Mouse (Mus musculus): ENCODE measurements around the gene Tmem178b. TPM values are rescaled to one million over a fixed set of nuclear protein-coding genes. Genes with fewer than 3 reads are reported as not detected.

Gene Tmem178b
- total RNA-seq, 1 experiment: 0.04 TPM

- no peak for TF ChIP-seq CHD2 (IDR thresholded peaks at IDR 0.05; ENCODE audit: low read depth, low read length)
- TF ChIP-seq ZC3H11A (IDR thresholded peaks at IDR 0.05; ENCODE audit: borderline replicate concordance, low read depth, low read length): no peak
- TF ChIP-seq MAFK (IDR thresholded peaks at IDR 0.05; ENCODE audit: insufficient read depth, low read depth, low read length): no peak
- no peak for TF ChIP-seq ZNF384 (IDR thresholded peaks at IDR 0.05; ENCODE audit: low read depth, low read length)
- no peak for TF ChIP-seq HCFC1 (IDR thresholded peaks at IDR 0.05; ENCODE audit: borderline replicate concordance, insufficient read depth, low read length)
- in situ Hi-C loops (cut with MboI; ENCODE audit: low sequenced_read_pairs in 2 of 2, unreplicated experiment in 2 of 2): no loop called here
- no peaks in the 10 kb centered on the region for H3K36me3 ChIP-seq (ENCODE audit: control insufficient read depth, insufficient read depth, low read length, poor library complexity, severe bottlenecking)
- no peaks in the 10 kb centered on the region for H3K4me1 ChIP-seq (ENCODE audit: control insufficient read depth in 2 of 2, insufficient read depth in 2 of 2, low read length in 2 of 2, poor library complexity in 1 of 2)
- H3K9me3 ChIP-seq (ENCODE audit: control insufficient read depth, insufficient read depth, low read depth, low read length): no peaks in the 10 kb centered on the region
- DNase-seq (ENCODE audit: low read depth, low spot score): no peak
- H3K9ac ChIP-seq (ENCODE audit: insufficient read depth, low read depth, low read length, poor library complexity, severe bottlenecking): no peak overlapping the region
- no peak overlapping the region for H3K27ac ChIP-seq (ENCODE audit: insufficient read depth, low read depth, low read length, poor library complexity, severe bottlenecking)
- no peak overlapping the region for H3K4me3 ChIP-seq (ENCODE audit: insufficient read depth in 1 of 2, low read depth in 1 of 2, low read length in 2 of 2, poor library complexity in 1 of 2, severe bottlenecking in 1 of 2)
Measured at GRCm38 (mm10) chr6:39945670-39946440, 72.8 kb downstream of the Tmem178b start.

- TF ChIP-seq ZC3H11A (IDR thresholded peaks at IDR 0.05; ENCODE audit: borderline replicate concordance, low read depth, low read length): no peak
- no peak for TF ChIP-seq CHD2 (IDR thresholded peaks at IDR 0.05; ENCODE audit: low read depth, low read length)
- TF ChIP-seq HCFC1 (IDR thresholded peaks at IDR 0.05; ENCODE audit: borderline replicate concordance, insufficient read depth, low read length): no peak
- no peak for TF ChIP-seq ZNF384 (IDR thresholded peaks at IDR 0.05; ENCODE audit: low read depth, low read length)
- no peak for TF ChIP-seq MAFK (IDR thresholded peaks at IDR 0.05; ENCODE audit: insufficient read depth, low read depth, low read length)
- H3K27ac ChIP-seq (ENCODE audit: insufficient read depth, low read depth, low read length, poor library complexity, severe bottlenecking): no peak overlapping the region
Measured at GRCm38 (mm10) chr6:39946601-39947000, 73.5 kb downstream of the Tmem178b start.

GRCm38 (mm10) chr6:39953951-39954350 lies 80.9 kb downstream of the Tmem178b start:
- no peak overlapping the region for H3K27ac ChIP-seq (ENCODE audit: insufficient read depth, low read depth, low read length, poor library complexity, severe bottlenecking)
- H3K9ac ChIP-seq (ENCODE audit: insufficient read depth, low read depth, low read length, poor library complexity, severe bottlenecking): no peak overlapping the region
- no peaks in the 10 kb centered on the region for H3K9me3 ChIP-seq (ENCODE audit: control insufficient read depth, insufficient read depth, low read depth, low read length)
- H3K4me1 ChIP-seq (ENCODE audit: control insufficient read depth in 2 of 2, insufficient read depth in 2 of 2, low read length in 2 of 2, poor library complexity in 1 of 2): no peaks in the 10 kb centered on the region
- no peak overlapping the region for H3K4me3 ChIP-seq (ENCODE audit: insufficient read depth in 1 of 2, low read depth in 1 of 2, low read length in 2 of 2, poor library complexity in 1 of 2, severe bottlenecking in 1 of 2)
- no peak for DNase-seq (ENCODE audit: low read depth, low spot score)
- in situ Hi-C loops (cut with MboI; ENCODE audit: low sequenced_read_pairs in 2 of 2, unreplicated experiment in 2 of 2): no loop called here
- TF ChIP-seq CHD2 (IDR thresholded peaks at IDR 0.05; ENCODE audit: low read depth, low read length): no peak
- no peak for TF ChIP-seq HCFC1 (IDR thresholded peaks at IDR 0.05; ENCODE audit: borderline replicate concordance, insufficient read depth, low read length)
- no peak for TF ChIP-seq MAFK (IDR thresholded peaks at IDR 0.05; ENCODE audit: insufficient read depth, low read depth, low read length)
- TF ChIP-seq ZNF384 (IDR thresholded peaks at IDR 0.05; ENCODE audit: low read depth, low read length): no peak
- no peak for TF ChIP-seq ZC3H11A (IDR thresholded peaks at IDR 0.05; ENCODE audit: borderline replicate concordance, low read depth, low read length)
- H3K36me3 ChIP-seq (ENCODE audit: control insufficient read depth, insufficient read depth, low read length, poor library complexity, severe bottlenecking): no peaks in the 10 kb centered on the region

More at GRCm38 (mm10) chr6:39946601-39947000, 73.5 kb downstream of the Tmem178b start:
- in situ Hi-C loops (cut with MboI; ENCODE audit: low sequenced_read_pairs in 2 of 2, unreplicated experiment in 2 of 2): no loop called here
- Histone ChIP-seq H3K4me3 (ENCODE audit: insufficient read depth in 1 of 2, low read depth in 1 of 2, low read length in 2 of 2, poor library complexity in 1 of 2, severe bottlenecking in 1 of 2) (no peak overlapping the region), H3K36me3 (ENCODE audit: control insufficient read depth, insufficient read depth, low read length, poor library complexity, severe bottlenecking) (no peaks in the 10 kb centered on the region), H3K9me3 (ENCODE audit: control insufficient read depth, insufficient read depth, low read depth, low read length) (no peaks in the 10 kb centered on the region), H3K4me1 (ENCODE audit: control insufficient read depth in 2 of 2, insufficient read depth in 2 of 2, low read length in 2 of 2, poor library complexity in 1 of 2) (no peaks in the 10 kb centered on the region), H3K9ac (ENCODE audit: insufficient read depth, low read depth, low read length, poor library complexity, severe bottlenecking) (no peak overlapping the region)
- no peak for DNase-seq (ENCODE audit: low read depth, low spot score)

- TF ChIP-seq ZC3H11A (IDR thresholded peaks at IDR 0.05; ENCODE audit: borderline replicate concordance, low read depth, low read length) (no peak), ZNF384 (IDR thresholded peaks at IDR 0.05; ENCODE audit: low read depth, low read length) (no peak), HCFC1 (IDR thresholded peaks at IDR 0.05; ENCODE audit: borderline replicate concordance, insufficient read depth, low read length) (no peak), MAFK (IDR thresholded peaks at IDR 0.05; ENCODE audit: insufficient read depth, low read depth, low read length) (no peak), CHD2 (IDR thresholded peaks at IDR 0.05; ENCODE audit: low read depth, low read length) (no peak)
- no peaks in the 10 kb centered on the region for H3K9me3 ChIP-seq (ENCODE audit: control insufficient read depth, insufficient read depth, low read depth, low read length)
- no peak overlapping the region for H3K27ac ChIP-seq (ENCODE audit: insufficient read depth, low read depth, low read length, poor library complexity, severe bottlenecking)
- no peak overlapping the region for H3K4me3 ChIP-seq (ENCODE audit: insufficient read depth in 1 of 2, low read depth in 1 of 2, low read length in 2 of 2, poor library complexity in 1 of 2, severe bottlenecking in 1 of 2)
- no peaks in the 10 kb centered on the region for H3K36me3 ChIP-seq (ENCODE audit: control insufficient read depth, insufficient read depth, low read length, poor library complexity, severe bottlenecking)
- H3K9ac ChIP-seq (ENCODE audit: insufficient read depth, low read depth, low read length, poor library complexity, severe bottlenecking): no peak overlapping the region
- in situ Hi-C loops (cut with MboI; ENCODE audit: low sequenced_read_pairs in 2 of 2, unreplicated experiment in 2 of 2): no loop called here
- DNase-seq (ENCODE audit: low read depth, low spot score): no peak
- no peaks in the 10 kb centered on the region for H3K4me1 ChIP-seq (ENCODE audit: control insufficient read depth in 2 of 2, insufficient read depth in 2 of 2, low read length in 2 of 2, poor library complexity in 1 of 2)
Measured at GRCm38 (mm10) chr6:39955211-39955610, 82.1 kb downstream of the Tmem178b start.

All from ES-E14 (cell line).